Mouse (Mus musculus) kidney, adult 2 months (tissue): ENCODE results near the gene Tspan33.

Experiments used
- CTCF ChIP-seq: fragments of 200-500 bp; conservative IDR thresholded peaks from 2 replicates; pipeline ENCODE4 v1.5.1; 2011; ENCODE audit warnings: low read depth, mild to moderate bottlenecking, control low read depth, low read length, moderate library complexity, mixed read lengths; ENCODE audit not compliant: insufficient read depth, insufficient read length
- POLR2A ChIP-seq: fragments of 200-500 bp; IDR thresholded peaks from one replicate; pipeline ENCODE4 v1.6.1; 2011; ENCODE audit warnings: low read depth, low read length, control low read depth

DNA sequence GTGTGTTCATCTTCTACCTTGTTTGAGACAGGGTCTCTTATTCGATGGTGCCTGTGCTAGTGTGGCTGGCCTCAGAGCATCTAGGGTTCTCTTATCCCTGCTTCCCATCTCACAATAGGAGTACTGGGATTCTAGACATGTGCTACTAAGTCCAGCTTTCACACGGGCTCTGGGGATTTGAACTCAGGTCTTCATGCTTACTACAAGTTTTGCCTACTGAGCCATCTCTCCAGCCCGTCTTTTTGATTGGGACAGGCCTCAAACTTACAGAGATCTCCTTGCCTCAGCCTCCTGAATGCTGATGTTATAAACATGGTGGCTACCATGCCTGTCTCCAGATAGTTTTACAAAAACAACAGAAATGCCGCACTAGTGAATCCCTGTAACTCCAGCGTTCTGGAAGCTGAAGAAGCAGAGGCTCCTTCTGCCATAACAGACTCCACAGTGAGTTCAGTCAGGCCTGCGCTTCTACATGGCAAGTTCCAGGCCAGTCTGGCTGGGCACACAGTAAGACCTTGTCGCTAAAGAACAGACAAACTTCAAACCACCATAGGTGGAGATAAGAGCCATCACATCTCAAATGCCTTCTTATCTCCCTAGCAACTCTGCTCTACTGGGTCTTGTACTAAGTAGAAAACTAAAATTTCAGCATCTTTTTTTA lies 5.2 kb downstream of the Tspan33 start:
- TF ChIP-seq CTCF (no peak), POLR2A (no peak)
